Mouse (Mus musculus) hindbrain, postnatal 0 days (tissue): ENCODE results near the gene Ankfy1. TPM values are rescaled to one million over a fixed set of nuclear protein-coding genes. Genes with fewer than 3 reads are reported as not detected.

Source experiments
- ATAC-seq: fragments of 200-750 bp; cut with Nextera tagmentation; 2 replicates; pipeline ENCODE4 v1.8.0; 2017; ENCODE audit warnings: mild to moderate bottlenecking, moderate TSS enrichment, moderate library complexity
- DNase-seq: peaks from one replicate; pipeline ENCODE4 v3.0.0-alpha.2; 2015; ENCODE audit warnings: low spot score
- H3K27ac ChIP-seq: fragments of 300-500 bp; sonication (generic); 2 replicates; pipeline ENCODE4 v1.5.1; 2014; ENCODE audit warnings: mild to moderate bottlenecking
- H3K27me3 ChIP-seq: fragments of 300-500 bp; sonication (generic); 2 replicates; pipeline ENCODE4 v1.6.1; 2014; ENCODE audit warnings: low read length, mixed read lengths; ENCODE audit not compliant: insufficient read depth
- H3K36me3 ChIP-seq: fragments of 300-500 bp; sonication (generic); 2 replicates; pipeline ENCODE4 v1.6.1; 2014; ENCODE audit warnings: low read length, mixed read lengths; ENCODE audit not compliant: insufficient read depth
- H3K4me1 ChIP-seq: fragments of 300-500 bp; sonication (generic); 2 replicates; pipeline ENCODE4 v1.6.1; 2014; ENCODE audit warnings: antibody characterized with exemption, low read length, mixed read lengths; ENCODE audit not compliant: insufficient read depth
- H3K4me2 ChIP-seq: fragments of 300-500 bp; sonication (generic); 2 replicates; pipeline ENCODE4 v1.6.1; 2014; ENCODE audit warnings: low read depth, mild to moderate bottlenecking, low read length, moderate library complexity, mixed read lengths
- H3K4me3 ChIP-seq: fragments of 300-500 bp; sonication (generic); 2 replicates; pipeline ENCODE4 v1.5.1; 2014; ENCODE audit warnings: low read length
- H3K9ac ChIP-seq: fragments of 300-500 bp; sonication (generic); replicated peaks from 2 replicates; pipeline ENCODE4 v1.6.1; 2014; ENCODE audit warnings: mild to moderate bottlenecking, low read length, moderate library complexity, mixed read lengths
- H3K9me3 ChIP-seq: fragments of 300-500 bp; sonication (generic); 2 replicates; pipeline ENCODE4 v1.6.1; 2016; ENCODE audit warnings: low read length, mixed read lengths
- CTCF ChIP-seq: IDR thresholded peaks from 2 replicates; pipeline ENCODE4 v1.5.1; 2016; ENCODE audit warnings: antibody characterized with exemption, control low read depth, low read depth
- WGBS: fragments of 180-500 bp; shearing (Covaris S2); extraction: QIAGEN DNeasy Blood & Tissue Kit; methylation state at CpG from one replicate; pipeline ENCODE4 v1.1.7; 2014; 5-methylcytosine and 5-hydroxymethylcytosine counted together
- microRNA-seq, 2 experiments: library from miRNA; unstranded; fragments of <30 nt; microRNA quantifications; one replicate each; pipeline ENCODE4; 2016
- polyA plus RNA-seq: library from polyadenylated mRNA; unstranded; fragments of >200 nt; fragmentation: Nextera tagmentation; extraction: Ambion mirVana; gene quantifications from 2 replicates; pipeline ENCODE4 v1.2.1, GENCODE M21; 2015
- total RNA-seq: library from RNA; depleted of rRNA; stranded (reverse); fragments of >200 nt; gene quantifications from 2 replicates; pipeline ENCODE4 v1.2.3, GENCODE M21; 2014; rRNA removed

Ankfy1 gene
- total and polyA plus RNA-seq, 2 experiments from 2014 or later = 16.0 to 42.8 TPM

DNA sequence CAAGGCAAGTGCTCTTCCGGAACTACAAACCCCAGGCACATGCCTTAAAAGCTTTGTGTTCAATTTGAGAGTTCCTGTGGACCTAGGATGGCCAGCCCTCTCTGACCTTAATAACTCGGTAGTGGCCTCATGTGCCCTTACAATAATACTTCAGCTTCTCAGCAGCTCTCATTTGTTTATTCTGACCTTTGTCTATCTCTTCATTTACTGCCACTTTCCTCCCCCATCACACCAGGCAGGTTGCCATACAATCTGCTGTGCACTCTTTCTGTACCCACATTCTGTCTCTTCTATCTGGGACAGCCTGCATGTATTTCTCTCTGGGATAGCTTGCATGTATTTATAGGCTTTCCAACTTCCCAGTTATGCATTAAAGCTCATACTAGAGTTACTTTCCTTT lies 116.8 kb downstream of the Ankfy1 start:
- Histone ChIP-seq H3K4me1 (no peaks in the 10 kb centered on the region), H3K4me3 (no peak overlapping the region), H3K9me3 (no peaks in the 10 kb centered on the region), H3K27ac (no peak overlapping the region), H3K9ac (no peak overlapping the region), H3K36me3 (no peaks in the 10 kb centered on the region), H3K27me3 (no peaks in the 10 kb centered on the region), H3K4me2 (no peak overlapping the region)
- no peak for ATAC-seq
- no peak for TF ChIP-seq CTCF
- WGBS = 70% methylated on average over 2 of the region's 2 CpGs
- no peak for DNase-seq

DNA sequence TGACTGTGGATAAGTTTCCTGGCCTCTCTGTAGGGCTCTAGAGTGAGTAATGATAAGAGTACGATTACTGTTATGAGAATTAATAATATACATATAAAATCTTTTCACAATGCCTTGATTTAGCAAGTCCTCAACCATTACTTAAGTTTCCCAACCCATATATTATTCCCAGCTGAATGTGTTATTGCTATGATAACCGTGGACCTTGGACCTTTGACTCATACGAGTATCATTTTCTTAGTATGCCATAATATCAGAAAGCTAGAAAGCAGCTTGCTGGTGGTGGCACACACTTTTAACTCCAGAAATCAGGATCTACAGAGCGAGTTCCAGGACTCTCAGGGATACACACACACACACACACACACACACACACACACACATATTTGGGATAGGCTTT lies 118.2 kb downstream of the Ankfy1 start:
- Histone ChIP-seq H3K4me1 (no peaks in the 10 kb centered on the region), H3K36me3 (no peaks in the 10 kb centered on the region), H3K9me3 (no peaks in the 10 kb centered on the region), H3K4me3 (no peak overlapping the region), H3K9ac (no peak overlapping the region), H3K27ac (no peak overlapping the region), H3K4me2 (no peak overlapping the region), H3K27me3 (no peaks in the 10 kb centered on the region)
- ATAC-seq = no peak
- no peak for TF ChIP-seq CTCF
- DNase-seq = no peak
- whole genome bisulfite sequencing = 78% methylated on average over 4 of the region's 4 CpGs

DNA sequence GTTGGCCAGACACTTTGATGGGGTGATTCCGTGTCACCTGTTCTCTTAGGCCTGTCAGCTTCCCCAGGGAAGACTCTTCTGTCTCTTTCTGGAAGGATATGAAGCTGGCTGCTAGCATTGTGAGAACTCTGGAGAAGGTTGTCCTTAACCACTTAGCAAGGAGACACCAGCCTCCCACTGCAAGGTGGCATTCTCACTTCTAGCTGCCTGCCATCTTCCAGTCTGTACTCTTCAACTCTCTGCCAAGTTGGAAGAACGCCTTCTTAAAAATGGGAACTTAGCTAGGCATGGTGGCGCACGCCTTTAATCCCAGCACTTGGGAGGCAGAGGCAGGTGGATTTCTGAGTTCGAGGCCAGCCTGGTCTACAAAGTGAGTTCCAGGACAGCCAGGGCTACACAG lies 123.9 kb downstream of the Ankfy1 start:
- 93% methylated on average over 5 of the region's 5 CpGs for WGBS
- Histone ChIP-seq H3K9me3 (no peaks in the 10 kb centered on the region), H3K4me3 (no peak overlapping the region), H3K27me3 (no peaks in the 10 kb centered on the region), H3K4me2 (no peak overlapping the region), H3K4me1 (no peaks in the 10 kb centered on the region), H3K9ac (no peak overlapping the region), H3K36me3 (no peaks in the 10 kb centered on the region), H3K27ac (no peak overlapping the region)
- no peak for ATAC-seq
- no peak for DNase-seq
- no peak for TF ChIP-seq CTCF

DNA sequence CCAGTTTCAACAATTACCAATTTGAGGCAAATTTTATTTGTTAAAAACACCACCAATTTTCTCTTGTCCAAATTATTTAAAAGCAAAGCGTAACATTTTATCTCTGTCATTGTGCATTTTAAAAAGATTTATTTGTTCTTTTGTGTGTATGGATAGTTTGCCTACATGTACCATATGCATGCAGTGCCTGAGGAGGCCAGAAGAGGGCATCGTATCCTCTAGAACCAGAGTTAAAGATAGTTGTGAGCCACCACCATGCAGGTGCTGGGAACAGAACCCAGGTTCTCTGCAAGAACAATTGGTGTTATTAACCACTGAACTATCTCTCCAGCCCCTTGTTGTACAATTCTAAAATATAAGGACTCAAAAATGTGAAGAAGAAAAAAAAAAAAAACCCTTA lies 124.4 kb downstream of the Ankfy1 start:
- DNase-seq = no peak
- peak; percentile 21; the same call in 1 of the 2 replicates for TF ChIP-seq CTCF
- H3K4me3 ChIP-seq = no peak overlapping the region
- no peak overlapping the region for H3K9ac ChIP-seq
- no peaks in the 10 kb centered on the region for H3K4me1 ChIP-seq
- no peaks in the 10 kb centered on the region for H3K27me3 ChIP-seq
- H3K9me3 ChIP-seq = no peaks in the 10 kb centered on the region
- WGBS = 87% methylated on average over 2 of the region's 2 CpGs
- H3K36me3 ChIP-seq = no peaks in the 10 kb centered on the region; the same call in 1 of the 2 replicates
- H3K4me2 ChIP-seq = no peak overlapping the region
- ATAC-seq = no peak
- no peak overlapping the region for H3K27ac ChIP-seq

DNA sequence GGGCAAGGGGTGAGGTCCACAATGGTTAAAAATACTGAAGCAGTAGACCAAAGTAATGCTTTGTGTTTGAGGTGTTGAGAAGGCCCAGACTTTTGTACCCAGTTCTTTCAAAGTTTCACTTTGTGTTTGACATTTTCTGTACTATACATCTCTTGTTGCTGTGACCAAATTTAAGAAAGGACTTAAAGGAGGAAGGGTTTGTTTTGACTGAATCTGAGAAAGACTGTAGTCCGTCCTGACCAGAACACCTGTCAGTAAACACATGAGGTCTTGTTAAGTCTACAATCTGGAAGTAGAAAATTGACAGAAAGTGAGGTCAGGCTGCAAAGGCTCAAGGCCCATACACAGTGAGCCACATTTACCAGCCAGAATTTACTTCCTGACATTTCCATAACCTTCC lies 127.1 kb downstream of the Ankfy1 start:
- 88% methylated on average over 1 of the region's 1 CpGs for WGBS
- Histone ChIP-seq H3K36me3 (peaks cover 5% of the 10 kb centered on the region), H3K4me3 (no peak overlapping the region), H3K27me3 (no peaks in the 10 kb centered on the region), H3K9ac (no peak overlapping the region), H3K4me2 (no peak overlapping the region), H3K4me1 (no peaks in the 10 kb centered on the region), H3K9me3 (no peaks in the 10 kb centered on the region), H3K27ac (no peak overlapping the region)
- no peak for DNase-seq
- no peak for ATAC-seq
- no peak for TF ChIP-seq CTCF

DNA sequence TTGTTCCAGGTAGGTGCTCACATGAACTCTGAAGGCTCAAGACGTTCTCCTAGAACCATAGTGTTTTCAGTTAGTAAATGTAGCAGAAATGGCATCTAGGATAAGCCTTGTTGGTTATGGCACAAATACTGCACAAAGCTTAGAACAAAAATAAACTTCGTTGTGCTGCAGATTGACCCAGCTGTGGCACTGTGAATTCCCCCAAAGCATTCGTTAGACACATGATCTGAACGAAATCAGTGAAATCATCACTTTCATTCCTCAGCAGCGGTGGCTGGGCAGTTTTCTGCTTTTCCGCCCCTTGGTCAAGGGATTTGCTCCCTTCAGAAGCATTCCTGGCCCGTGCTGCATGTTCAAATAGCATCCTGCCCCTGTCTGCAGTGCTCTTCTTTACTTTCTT lies 128.3 kb downstream of the Ankfy1 start:
- Histone ChIP-seq H3K9me3 (no peaks in the 10 kb centered on the region), H3K27ac (no peak overlapping the region), H3K36me3 (peaks cover 13% of the 10 kb centered on the region), H3K9ac (no peak overlapping the region), H3K4me3 (no peak overlapping the region), H3K4me1 (no peaks in the 10 kb centered on the region), H3K4me2 (no peak overlapping the region), H3K27me3 (no peaks in the 10 kb centered on the region)
- WGBS = 88% methylated on average over 7 of the region's 7 CpGs
- ATAC-seq (no peak), DNase-seq (no peak)
- no peak for TF ChIP-seq CTCF

DNA sequence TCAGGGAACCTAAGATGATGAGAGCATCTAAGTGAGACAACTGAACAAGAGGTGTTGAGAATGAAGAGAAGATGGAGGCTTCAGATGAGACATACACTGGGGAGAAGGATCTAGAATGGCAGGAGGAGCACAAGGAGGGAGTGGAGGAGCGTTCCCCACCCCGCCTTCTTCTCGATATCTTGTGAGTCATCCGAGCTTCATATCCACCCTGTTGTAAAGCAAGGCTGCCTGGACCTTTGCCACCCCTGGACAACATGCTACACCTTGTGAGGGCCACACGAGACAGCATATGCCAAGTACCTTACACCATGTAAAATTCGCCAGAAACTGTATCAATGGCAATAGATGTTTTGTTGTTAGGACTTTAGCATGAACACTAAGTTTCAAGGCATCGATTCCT lies 131.2 kb downstream of the Ankfy1 start:
- no peak overlapping the region for H3K4me2 ChIP-seq
- no peak for TF ChIP-seq CTCF
- 89% methylated on average over 7 of the region's 7 CpGs for WGBS

More for the DNA sequence above, 131.2 kb downstream of the Ankfy1 start:
- Histone ChIP-seq H3K36me3 (peaks cover 25% of the 10 kb centered on the region), H3K4me3 (no peak overlapping the region), H3K27ac (no peak overlapping the region), H3K9ac (no peak overlapping the region), H3K9me3 (no peaks in the 10 kb centered on the region), H3K4me1 (no peaks in the 10 kb centered on the region), H3K27me3 (no peaks in the 10 kb centered on the region)
- ATAC-seq = no peak
- DNase-seq = no peak

Small RNAs within 50 kb of the gene (microRNA-seq; reads per million reads assigned to microRNA genes)
- gene Gm25678 = 0 reads per million in 2 experiments

Other genes starting within 250 kb of the Ankfy1 start
- 28.0 and 36.1 TPM in 2 replicates for gene Mybbp1a, start 248.7 kb upstream of the Ankfy1 start, total RNA-seq
- 61.5 and 68.7 TPM in 2 replicates for gene Mybbp1a, start 248.7 kb upstream of the Ankfy1 start, polyA plus RNA-seq
- 58.5 and 66.0 TPM in 2 replicates for gene Spns2, start 200.1 kb upstream of the Ankfy1 start, total RNA-seq
- gene Spns2, start 200.1 kb upstream of the Ankfy1 start, polyA plus RNA-seq = 7.0 and 7.2 TPM in 2 replicates
- 0.10 TPM in 1 of 2 replicates, not detected in the other for gene Spns3, start 139.5 kb upstream of the Ankfy1 start, total RNA-seq
- gene Spns3, start 139.5 kb upstream of the Ankfy1 start, polyA plus RNA-seq = 0.13 and 0.25 TPM in 2 replicates
- gene Ube2g1, start 82.7 kb upstream of the Ankfy1 start, total RNA-seq = 32.0 and 40.1 TPM in 2 replicates
- 65.4 and 68.1 TPM in 2 replicates for gene Ube2g1, start 82.7 kb upstream of the Ankfy1 start, polyA plus RNA-seq
- gene Cyb5d2, start 106.1 kb downstream of the Ankfy1 start, total RNA-seq = 10.9 and 11.8 TPM in 2 replicates
- 8.6 and 8.7 TPM in 2 replicates for gene Cyb5d2, start 106.1 kb downstream of the Ankfy1 start, polyA plus RNA-seq
- 37.1 and 43.2 TPM in 2 replicates for gene Zzef1, start 106.2 kb downstream of the Ankfy1 start, total RNA-seq
- gene Zzef1, start 106.2 kb downstream of the Ankfy1 start, polyA plus RNA-seq = 9.4 and 10.5 TPM in 2 replicates